Mouse (Mus musculus) forebrain, embryonic 11.5 days (tissue): Measurements from ENCODE around the gene Bach2. TPM values are rescaled to one million over a fixed set of nuclear protein-coding genes. Genes with fewer than 3 reads are reported as not detected.

Experiments
- ATAC-seq: fragments of 200-750 bp; cut with Nextera tagmentation; replicated peaks from 2 replicates; pipeline ENCODE4 v1.8.0; 2017; ENCODE audit warnings: moderate TSS enrichment; ENCODE audit not compliant: low FRiP score
- DNase-seq: peaks from one replicate; pipeline ENCODE4 v3.0.0-alpha.2; 2017; ENCODE audit warnings: low spot score
- H3K27ac ChIP-seq: fragments of 300-500 bp; sonication (generic); 2 replicates; pipeline ENCODE4 v1.5.1; 2014; ENCODE audit warnings: low read depth, low read length
- H3K27me3 ChIP-seq: fragments of 300-500 bp; sonication (generic); 2 replicates; pipeline ENCODE4 v1.6.1; 2014; ENCODE audit warnings: mild to moderate bottlenecking, low read length, mixed read lengths; ENCODE audit not compliant: control insufficient read depth, insufficient read depth
- H3K36me3 ChIP-seq: fragments of 300-500 bp; sonication (generic); 2 replicates; pipeline ENCODE4 v1.6.1; 2014; ENCODE audit warnings: mild to moderate bottlenecking, low read length, moderate library complexity, mixed read lengths; ENCODE audit not compliant: control insufficient read depth, insufficient read depth
- H3K4me1 ChIP-seq: fragments of 300-500 bp; sonication (generic); replicated peaks from 2 replicates; pipeline ENCODE4 v1.6.1; 2014; ENCODE audit warnings: low read length, mixed read lengths; ENCODE audit not compliant: control insufficient read depth, insufficient read depth
- H3K4me2 ChIP-seq: fragments of 300-500 bp; sonication (generic); 2 replicates; pipeline ENCODE4 v1.6.1; 2014; ENCODE audit warnings: low read depth, mild to moderate bottlenecking, low read length, moderate library complexity, mixed read lengths; ENCODE audit not compliant: severe bottlenecking
- H3K4me3 ChIP-seq: fragments of 300-500 bp; sonication (generic); 2 replicates; pipeline ENCODE4 v1.5.1; 2014; ENCODE audit warnings: low read depth, low read length
- H3K9ac ChIP-seq: fragments of 300-500 bp; sonication (generic); 2 replicates; pipeline ENCODE4 v1.6.1; 2014; ENCODE audit warnings: low read length
- H3K9me3 ChIP-seq: fragments of 300-500 bp; sonication (generic); 2 replicates; pipeline ENCODE4 v1.6.1; 2016; ENCODE audit warnings: low read length, mixed read lengths; ENCODE audit not compliant: control insufficient read depth
- whole genome bisulfite sequencing: fragments of 180-500 bp; shearing (Covaris S2); extraction: QIAGEN DNeasy Blood & Tissue Kit; methylation state at CpG from one replicate; pipeline ENCODE4 v1.1.7; 2014; 5-methylcytosine and 5-hydroxymethylcytosine counted together
- polyA plus RNA-seq: library from polyadenylated mRNA; unstranded; fragments of >200 nt; fragmentation: Nextera tagmentation; extraction: Ambion mirVana; gene quantifications from 2 replicates; pipeline ENCODE4 v1.2.1, GENCODE M21; 2014

The Bach2 gene
- polyA plus RNA-seq, 1 experiment from 2014 or later, result 16.2 TPM

DNA sequence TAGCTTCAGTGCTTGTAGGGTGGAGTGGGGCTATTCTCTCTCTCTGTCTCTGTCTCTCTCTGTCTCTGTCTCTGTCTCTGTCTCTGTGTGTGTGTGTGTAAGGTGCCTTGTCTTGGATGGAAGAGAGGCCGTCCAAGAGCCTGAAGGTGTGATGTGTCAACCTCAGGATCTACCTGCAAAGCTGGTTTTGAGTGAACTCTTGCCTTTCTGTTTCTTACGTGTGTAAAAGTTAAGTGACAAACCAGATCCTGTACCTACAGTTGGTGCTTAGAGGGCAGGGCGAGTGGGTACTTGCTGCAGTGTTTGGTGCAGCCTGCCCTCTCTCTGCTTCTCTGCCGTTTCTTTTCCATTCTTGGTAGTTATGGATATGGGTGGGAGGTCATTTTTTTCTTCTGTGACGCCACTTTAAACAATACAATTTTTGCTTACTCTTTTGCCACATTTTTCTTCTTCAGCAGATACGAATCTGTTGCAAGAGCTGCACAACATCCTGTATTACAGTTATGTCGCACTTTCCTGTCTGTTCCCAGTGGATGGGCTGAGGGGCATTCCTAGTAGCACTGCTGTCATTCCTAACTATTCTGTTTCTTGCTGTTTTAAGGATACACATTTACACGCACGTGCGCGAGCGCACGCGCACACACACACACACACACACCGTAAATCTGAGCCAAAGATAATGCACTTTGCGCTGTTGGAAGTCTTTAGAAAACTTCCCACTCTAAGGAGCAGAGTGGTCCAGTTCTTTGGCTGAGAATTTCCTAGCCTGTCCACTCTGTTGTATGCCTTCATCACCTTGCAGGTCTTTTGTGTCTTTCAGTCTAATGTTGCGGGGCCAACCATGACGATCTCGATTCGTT is 24.5 kb downstream of the Bach2 start:
- WGBS, result 93% methylated on average over 20 of the region's 20 CpGs
- Histone ChIP-seq H3K27me3 (no peaks in the 10 kb centered on the region), H3K9ac (no peak overlapping the region), H3K9me3 (no peaks in the 10 kb centered on the region), H3K27ac (no peak overlapping the region), H3K4me1 (peaks cover 2% of the 10 kb centered on the region; the same call in 1 of the 2 replicates), H3K4me2 (no peak overlapping the region), H3K36me3 (no peaks in the 10 kb centered on the region), H3K4me3 (no peak overlapping the region)
- DNase-seq (no peak), ATAC-seq (no peak)

DNA sequence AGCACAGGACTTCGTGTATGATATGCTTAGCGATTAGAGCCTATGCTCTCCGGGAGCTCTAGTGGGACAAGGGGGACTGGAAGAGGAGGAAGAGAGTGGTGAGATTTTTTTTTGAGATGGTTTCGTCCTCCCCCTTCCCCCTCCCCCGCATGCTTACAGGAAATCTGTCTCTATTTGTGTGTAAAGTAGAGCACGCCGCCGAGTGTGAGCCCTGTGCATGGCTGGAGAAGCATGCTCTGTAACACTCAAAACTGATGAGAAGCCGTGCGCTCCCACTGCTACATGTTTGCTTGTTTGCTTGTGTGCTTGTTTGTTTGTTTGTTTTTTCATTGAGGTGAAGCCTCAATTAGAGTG is 25.1 kb downstream of the Bach2 start:
- H3K9ac ChIP-seq, result no peak overlapping the region
- H3K27me3 ChIP-seq, result no peaks in the 10 kb centered on the region
- H3K36me3 ChIP-seq, result no peaks in the 10 kb centered on the region
- DNase-seq (no peak), ATAC-seq (no peak)
- H3K9me3 ChIP-seq, result no peaks in the 10 kb centered on the region
- H3K4me2 ChIP-seq, result no peak overlapping the region
- no peak overlapping the region for H3K4me3 ChIP-seq
- peaks cover 2% of the 10 kb centered on the region; the same call in 1 of the 2 replicates for H3K4me1 ChIP-seq
- H3K27ac ChIP-seq, result no peak overlapping the region
- WGBS, result 75% methylated on average over 10 of the region's 10 CpGs

DNA sequence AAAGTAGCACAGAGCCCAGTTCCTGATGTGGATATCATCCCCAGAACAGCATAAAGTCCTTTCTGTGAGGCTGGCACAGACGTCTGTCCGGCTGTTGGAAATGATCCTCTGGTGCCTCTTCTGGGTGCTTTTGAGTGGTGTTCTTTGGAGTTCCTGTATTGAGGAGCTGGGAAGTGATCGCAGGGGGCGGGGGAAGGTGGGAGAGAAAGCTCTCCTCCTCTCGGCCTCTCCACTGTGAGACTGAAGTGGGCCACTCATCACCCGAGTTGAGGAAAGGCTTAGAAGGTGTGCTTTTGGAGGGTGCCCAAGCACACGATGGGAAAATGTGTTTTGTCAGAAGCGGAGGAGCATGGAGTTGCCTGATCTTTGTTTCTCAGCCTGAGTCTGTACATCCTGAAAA is 26.3 kb downstream of the Bach2 start:
- no peaks in the 10 kb centered on the region for H3K36me3 ChIP-seq
- H3K27me3 ChIP-seq, result no peaks in the 10 kb centered on the region
- ATAC-seq, result no peak
- no peak overlapping the region for H3K4me3 ChIP-seq
- no peak for DNase-seq
- peaks cover 2% of the 10 kb centered on the region; the same call in 1 of the 2 replicates for H3K4me1 ChIP-seq
- no peak overlapping the region for H3K27ac ChIP-seq
- no peaks in the 10 kb centered on the region for H3K9me3 ChIP-seq
- no peak overlapping the region for H3K4me2 ChIP-seq
- H3K9ac ChIP-seq, result no peak overlapping the region
- 72% methylated on average over 8 of the region's 8 CpGs for WGBS

DNA sequence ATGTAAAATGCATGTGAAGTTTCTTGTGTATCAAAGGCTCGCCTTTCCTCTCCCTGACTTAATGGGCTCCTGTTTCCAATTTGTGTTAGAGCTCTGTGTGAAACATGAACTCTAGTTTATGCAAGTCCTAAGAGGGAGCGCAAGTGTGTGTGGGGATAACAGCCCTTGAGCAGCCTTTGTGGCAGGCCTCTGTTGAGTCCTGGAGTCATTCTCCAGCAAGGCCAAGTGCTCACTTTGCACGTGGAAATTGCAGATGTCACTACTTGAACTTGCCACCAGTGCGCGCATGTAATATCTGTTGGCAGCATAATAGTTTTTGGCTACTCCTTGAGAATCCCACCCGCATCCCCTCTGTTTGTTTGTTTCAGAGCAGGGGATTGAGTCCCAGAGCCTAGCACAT is 28.1 kb downstream of the Bach2 start:
- DNase-seq, result no peak
- 72% methylated on average over 6 of the region's 6 CpGs for WGBS
- no peak for ATAC-seq

DNA sequence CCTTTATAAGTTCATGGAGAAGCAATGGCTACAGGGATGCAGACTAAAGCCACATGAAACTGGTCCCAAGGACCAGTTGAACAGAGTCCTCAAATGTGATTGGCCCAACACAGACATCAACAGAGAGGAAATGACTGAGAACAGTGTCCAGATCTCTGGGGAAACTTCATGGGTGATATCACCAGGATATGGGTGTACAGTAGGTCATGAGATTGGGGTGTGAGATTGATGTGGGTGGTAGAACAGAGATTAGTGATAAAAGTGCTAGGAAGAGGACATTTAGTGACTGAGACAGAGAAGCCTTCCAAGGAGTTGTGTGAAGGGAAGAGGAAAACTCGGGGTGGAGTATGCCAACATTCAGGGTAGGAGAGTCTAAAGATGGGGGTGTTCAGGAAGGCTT is 29.4 kb downstream of the Bach2 start:
- ATAC-seq (no peak), DNase-seq (no peak)
- 84% methylated on average over 1 of the region's 1 CpGs for WGBS
- Histone ChIP-seq H3K27me3 (no peaks in the 10 kb centered on the region), H3K4me1 (no peaks in the 10 kb centered on the region; the same call in 1 of the 2 replicates), H3K9ac (no peak overlapping the region), H3K36me3 (no peaks in the 10 kb centered on the region), H3K4me3 (no peak overlapping the region), H3K9me3 (no peaks in the 10 kb centered on the region), H3K27ac (no peak overlapping the region), H3K4me2 (no peak overlapping the region)

More for the DNA sequence above, 28.1 kb downstream of the Bach2 start:
- Histone ChIP-seq H3K27ac (no peak overlapping the region), H3K4me3 (no peak overlapping the region), H3K4me2 (no peak overlapping the region), H3K9ac (no peak overlapping the region), H3K4me1 (peaks cover 2% of the 10 kb centered on the region; the same call in 1 of the 2 replicates), H3K36me3 (no peaks in the 10 kb centered on the region), H3K9me3 (no peaks in the 10 kb centered on the region), H3K27me3 (no peaks in the 10 kb centered on the region)

DNA sequence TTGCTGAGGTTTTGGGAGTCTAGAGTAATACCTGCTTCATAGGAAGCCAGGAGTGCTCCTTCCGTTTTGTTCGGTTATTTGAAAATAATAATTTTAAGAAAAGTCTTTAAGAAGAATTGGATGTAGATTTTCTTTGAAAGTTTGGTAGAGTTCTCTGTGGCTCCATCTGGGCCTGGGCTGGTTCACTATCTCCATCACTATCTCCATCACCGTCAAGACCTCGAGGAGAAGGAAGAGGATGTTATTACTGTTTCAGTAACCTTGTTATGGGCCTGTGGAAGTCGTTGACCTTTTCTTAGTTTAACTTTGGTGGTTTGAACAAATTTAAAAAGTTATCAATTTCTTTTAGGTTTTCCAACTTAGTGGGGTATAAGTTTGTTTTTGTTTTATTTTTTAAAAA is 33.8 kb downstream of the Bach2 start:
- no peak overlapping the region for H3K4me3 ChIP-seq
- DNase-seq (no peak), ATAC-seq (no peak)
- no peak overlapping the region for H3K9ac ChIP-seq
- H3K27ac ChIP-seq, result no peak overlapping the region
- no peaks in the 10 kb centered on the region for H3K27me3 ChIP-seq
- whole genome bisulfite sequencing, result 80% methylated on average over 5 of the region's 5 CpGs
- no peaks in the 10 kb centered on the region for H3K4me1 ChIP-seq
- H3K9me3 ChIP-seq, result no peaks in the 10 kb centered on the region
- H3K4me2 ChIP-seq, result no peak overlapping the region
- no peaks in the 10 kb centered on the region for H3K36me3 ChIP-seq

DNA sequence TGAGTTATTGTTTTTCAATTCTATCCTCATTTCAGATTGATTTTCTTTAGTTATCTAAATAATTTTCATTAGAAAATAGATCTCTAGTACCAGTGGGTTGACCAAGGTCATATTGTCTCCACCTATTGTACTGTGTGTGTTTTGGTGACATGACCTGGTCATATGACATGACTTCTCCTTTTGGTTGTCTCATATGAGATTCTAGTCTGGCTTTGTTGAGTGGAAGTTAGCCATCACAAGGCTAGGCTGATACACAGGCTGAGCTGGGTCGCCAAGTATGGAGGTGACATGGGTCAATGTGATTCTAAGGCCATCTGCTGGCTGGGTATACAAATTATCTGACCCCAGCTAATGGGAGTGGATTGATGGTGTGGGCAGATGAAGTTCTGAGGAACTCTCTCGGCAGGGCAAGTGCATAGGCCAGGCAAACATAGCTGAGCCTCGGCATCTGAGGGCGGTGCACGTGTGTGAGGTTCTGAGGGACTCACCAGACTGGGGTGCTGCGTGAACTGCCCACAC is 36.2 kb downstream of the Bach2 start:
- H3K9ac ChIP-seq, result no peak overlapping the region
- H3K36me3 ChIP-seq, result no peaks in the 10 kb centered on the region
- no peak overlapping the region for H3K27ac ChIP-seq
- no peak overlapping the region for H3K4me3 ChIP-seq
- no peak for ATAC-seq
- 90% methylated on average over 6 of the region's 6 CpGs for WGBS
- H3K4me1 ChIP-seq, result no peaks in the 10 kb centered on the region
- DNase-seq, result no peak
- no peak overlapping the region for H3K4me2 ChIP-seq
- no peaks in the 10 kb centered on the region for H3K9me3 ChIP-seq
- H3K27me3 ChIP-seq, result no peaks in the 10 kb centered on the region

DNA sequence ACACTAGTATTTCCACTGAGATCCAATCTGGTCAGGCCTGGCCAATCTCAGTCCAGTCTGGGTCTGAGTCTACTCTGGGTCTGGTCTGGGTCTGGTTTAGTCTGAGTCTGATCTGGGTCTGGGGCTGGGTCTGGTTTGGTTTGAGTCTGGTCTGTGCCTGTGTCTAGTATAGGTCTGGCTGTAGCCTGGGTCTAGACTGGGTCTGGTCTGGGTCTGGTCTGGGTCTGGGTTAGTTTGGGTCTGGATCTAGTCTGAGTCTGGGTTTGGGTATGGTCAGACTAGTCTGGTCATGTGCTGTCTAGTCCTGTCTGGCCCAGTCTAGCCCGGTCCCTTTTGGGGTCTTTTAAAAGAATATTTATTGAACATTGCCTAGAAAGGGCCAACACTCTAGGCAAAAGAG is 41.2 kb downstream of the Bach2 start:
- Histone ChIP-seq H3K27me3 (no peaks in the 10 kb centered on the region), H3K36me3 (no peaks in the 10 kb centered on the region), H3K4me3 (no peak overlapping the region), H3K27ac (no peak overlapping the region), H3K9ac (no peak overlapping the region), H3K4me2 (no peak overlapping the region), H3K4me1 (no peaks in the 10 kb centered on the region), H3K9me3 (no peaks in the 10 kb centered on the region)
- ATAC-seq (no peak), DNase-seq (no peak)
- WGBS, result 84% methylated on average over 1 of the region's 1 CpGs

DNA sequence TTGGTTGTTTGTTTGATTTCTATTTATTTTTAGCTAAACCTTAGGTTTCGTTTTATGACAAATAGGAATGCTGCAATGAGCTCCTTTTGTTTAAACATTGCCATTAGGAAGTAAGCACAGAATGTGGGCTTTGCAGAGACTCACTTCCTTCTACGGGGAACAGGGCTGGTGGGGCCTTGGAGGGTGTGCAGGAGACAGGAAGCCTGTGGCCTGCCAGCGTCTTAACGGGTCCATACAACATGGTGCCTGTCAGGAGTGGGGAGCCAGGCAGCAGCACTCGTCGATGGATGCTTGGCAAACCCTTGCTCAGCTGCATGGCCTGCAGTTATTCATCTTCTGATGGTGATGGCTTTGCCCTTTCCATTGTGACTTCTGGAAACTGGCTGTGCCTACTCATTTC is 41.8 kb downstream of the Bach2 start:
- ATAC-seq, result no peak
- DNase-seq, result no peak
- Histone ChIP-seq H3K27me3 (no peaks in the 10 kb centered on the region), H3K27ac (no peak overlapping the region), H3K9ac (no peak overlapping the region), H3K4me2 (no peak overlapping the region), H3K4me3 (no peak overlapping the region), H3K9me3 (no peaks in the 10 kb centered on the region), H3K4me1 (no peaks in the 10 kb centered on the region), H3K36me3 (no peaks in the 10 kb centered on the region)
- WGBS, result 76% methylated on average over 6 of the region's 6 CpGs
